ENCODE assay signal across 14 mouse cellular contexts in the genomic region with DNA sequence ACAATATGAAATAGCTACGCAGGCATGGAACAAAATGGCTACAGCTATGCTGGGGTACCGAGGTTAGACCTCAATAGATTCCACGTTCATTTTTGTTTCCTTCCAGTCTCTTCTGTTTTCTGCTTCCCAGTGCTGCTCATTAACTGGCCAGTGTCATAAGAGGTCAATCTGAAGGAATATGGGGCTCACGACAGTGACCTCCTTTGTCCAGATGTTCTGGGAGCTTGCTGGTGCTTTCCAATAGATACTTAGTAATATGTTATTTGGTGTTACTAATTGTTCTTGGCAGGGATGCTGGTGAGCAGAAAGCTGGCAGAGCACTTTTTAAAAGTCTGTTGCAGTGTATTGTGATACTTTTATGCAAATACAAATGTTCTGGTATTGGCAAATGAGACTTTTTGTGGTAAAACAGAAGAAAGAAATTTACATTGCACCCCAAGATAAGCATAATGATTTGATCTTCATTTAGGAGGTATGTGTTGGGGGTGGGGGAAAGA.
DNase-seq lines count a peak whose midpoint lies in the region; ATAC-seq and TF ChIP-seq lines count a peak whose summit lies in the region.
"Had no signal": no experiment of that assay in that cellular context is flagged by ENCODE, and none has a peak within 500 bp of the region (broad histone marks: within the 10 kb centered on the region; RNA-seq: fewer than 3 reads in every experiment).

No protein-coding gene starts in this region.

- TF ChIP-seq POLR2A in brain, embryonic 14.5 days (IDR thresholded peaks at IDR 0.05; ENCODE audit: borderline replicate concordance, extremely low read depth, insufficient read depth, insufficient read length, poor library complexity, severe bottlenecking): no peak

- H3K27ac ChIP-seq in left cerebral cortex, adult 2 months: peak overlapping the region; percentile 73
- H3K27ac ChIP-seq: kidney, postnatal 0 days; limb, embryonic 15.5 days; lung, embryonic 15.5 days; midbrain, embryonic 10.5 days; neural tube, embryonic 12.5 days had no signal

- no peak for ATAC-seq in monocyte, adult 5-6 weeks (replicated peaks; ENCODE audit: insufficient number of reproducible peaks, low FRiP score, low TSS enrichment, poor library complexity, severe bottlenecking)
- ATAC-seq: inflammation-experienced regulatory T-cells, adult 6 months had no signal

- H3K4me3 ChIP-seq in left cerebral cortex, adult 2 months: no peak overlapping the region
- H3K4me3 ChIP-seq: limb, embryonic 15.5 days; lung, embryonic 15.5 days; midbrain, embryonic 10.5 days; neural tube, embryonic 12.5 days had no signal

- no peak for TF ChIP-seq CTCF in left cerebral cortex, adult 2 months (IDR thresholded peaks at IDR 0.05)
- no peak for TF ChIP-seq CTCF in brain, embryonic 14.5 days (IDR thresholded peaks at IDR 0.05; ENCODE audit: borderline replicate concordance, extremely low read depth, insufficient read depth, insufficient read length)

- intact Hi-C loops in left cerebral cortex, adult 2 months (cut with DNase I): no loop called here
- intact Hi-C loops in left cerebral cortex, postnatal 10 days (cut with DNase I): no loop called here
- intact Hi-C loops in heart, postnatal 36 days (cut with DNase I): no loop called here

- DNase-seq in gastrocnemius, postnatal 25 days: peak; percentile 9
- no peak for DNase-seq in gastrocnemius, postnatal 4 days (ENCODE audit: low spot score in 2 of 2)
- no peak for DNase-seq in left cerebral cortex, adult 2 months (ENCODE audit: extremely low spot score in 1 of 2, low spot score in 2 of 2)
- DNase-seq in left cerebral cortex, postnatal 10 days (ENCODE audit: extremely low spot score in 1 of 2, low spot score in 2 of 2): no peak
- peak; percentile 78 for DNase-seq in brain, embryonic 14.5 days (ENCODE audit: low read depth)
- DNase-seq in heart, postnatal 36 days: peak; percentile 2 to 7
- no peak for DNase-seq in adrenal gland, postnatal 36 days

Comparison
In these comparisons a context has a peak if more than half of its experiments do, and no peak if none do; other contexts are left out.
1. DNase-seq: peak in gastrocnemius, postnatal 25 days (single experiment), brain, embryonic 14.5 days (single experiment) and heart, postnatal 36 days (2 of 2); none in gastrocnemius, postnatal 4 days (0 of 2), left cerebral cortex, adult 2 months (0 of 2), left cerebral cortex, postnatal 10 days (0 of 2) and adrenal gland, postnatal 36 days (0 of 2).